Mouse (Mus musculus) lung, postnatal 0 days (tissue): ENCODE results near the gene Nek8. TPM values are rescaled to one million over a fixed set of nuclear protein-coding genes. Genes with fewer than 3 reads are reported as not detected.

ENCODE experiments used
- ATAC-seq: fragments of 200-750 bp; cut with Nextera tagmentation; 2 replicates; pipeline ENCODE4 v1.8.0; 2017; ENCODE audit warnings: moderate library complexity
- DNase-seq: peaks from one replicate; pipeline ENCODE4 v3.0.0-alpha.2; 2016; ENCODE audit warnings: low spot score
- H3K27ac ChIP-seq: fragments of 300-500 bp; sonication (generic); 2 replicates; pipeline ENCODE4 v1.5.1; 2014; ENCODE audit warnings: antibody characterized with exemption, mild to moderate bottlenecking, low read length, mixed read lengths
- H3K27me3 ChIP-seq: fragments of 300-500 bp; sonication (generic); replicated peaks from 2 replicates; pipeline ENCODE4 v1.6.1; 2014; ENCODE audit warnings: low read length, mixed read lengths; ENCODE audit not compliant: insufficient read depth
- H3K36me3 ChIP-seq: fragments of 300-500 bp; sonication (generic); 2 replicates; pipeline ENCODE4 v1.6.1; 2014; ENCODE audit warnings: low read length, mixed read lengths; ENCODE audit not compliant: insufficient read depth
- H3K4me1 ChIP-seq: fragments of 300-500 bp; sonication (generic); 2 replicates; pipeline ENCODE4 v1.6.1; 2014; ENCODE audit warnings: antibody characterized with exemption, low read depth, low read length, mixed read lengths; ENCODE audit not compliant: insufficient read depth
- H3K4me2 ChIP-seq: fragments of 300-500 bp; sonication (generic); replicated peaks from 2 replicates; pipeline ENCODE4 v1.6.1; 2014; ENCODE audit warnings: low read depth, mild to moderate bottlenecking, low read length, moderate library complexity, mixed read lengths
- H3K4me3 ChIP-seq: fragments of 300-500 bp; sonication (generic); 2 replicates; pipeline ENCODE4 v1.5.1; 2014; ENCODE audit warnings: low read depth, low read length
- H3K9ac ChIP-seq: fragments of 300-500 bp; sonication (generic); replicated peaks from 2 replicates; pipeline ENCODE4 v1.6.1; 2014; ENCODE audit warnings: low read depth, mild to moderate bottlenecking
- H3K9me3 ChIP-seq: fragments of 300-500 bp; sonication (generic); 2 replicates; pipeline ENCODE4 v1.6.1; 2016; ENCODE audit warnings: low read length, mixed read lengths
- CTCF ChIP-seq: IDR thresholded peaks from 2 replicates; pipeline ENCODE4 v1.5.1; 2016; ENCODE audit warnings: antibody characterized with exemption, mild to moderate bottlenecking
- EP300 ChIP-seq: IDR thresholded peaks from 2 replicates; pipeline ENCODE4 v1.6.1; 2016; ENCODE audit warnings: antibody characterized with exemption, mild to moderate bottlenecking, control low read depth
- WGBS: fragments of 180-500 bp; shearing (Covaris S2); extraction: QIAGEN DNeasy Blood & Tissue Kit; methylation state at CpG from one replicate; pipeline ENCODE4 v1.1.7; 2014; 5-methylcytosine and 5-hydroxymethylcytosine counted together
- polyA plus RNA-seq: library from polyadenylated mRNA; unstranded; fragments of >200 nt; fragmentation: Nextera tagmentation; extraction: Ambion mirVana; gene quantifications from 2 replicates; pipeline ENCODE4 v1.2.1, GENCODE M21; 2015

The Nek8 gene
- polyA plus RNA-seq, 1 experiment from 2014 or later: 11.7 TPM

GRCm38 (mm10) chr11:78209886-78210285 lies 33.4 kb upstream of the Nek8 start:
- WGBS: 81% methylated on average over 5 of the region's 6 CpGs
- no peak for TF ChIP-seq EP300
- TF ChIP-seq CTCF: no peak
- ATAC-seq: no peak

GRCm38 (mm10) chr11:78207190-78207589 lies 30.7 kb upstream of the Nek8 start:
- DNase-seq (no peak), ATAC-seq (no peak)
- Histone ChIP-seq H3K4me2 (no peak overlapping the region), H3K4me3 (no peak overlapping the region), H3K9me3 (no peaks in the 10 kb centered on the region), H3K27ac (no peak overlapping the region), H3K27me3 (no peaks in the 10 kb centered on the region), H3K9ac (no peak overlapping the region), H3K36me3 (peaks cover 51% of the 10 kb centered on the region), H3K4me1 (no peaks in the 10 kb centered on the region)
- WGBS: 96% methylated on average over 7 of the region's 7 CpGs
- no peak for TF ChIP-seq CTCF
- TF ChIP-seq EP300: no peak

More at GRCm38 (mm10) chr11:78209886-78210285, 33.4 kb upstream of the Nek8 start:
- no peaks in the 10 kb centered on the region for H3K27me3 ChIP-seq
- no peaks in the 10 kb centered on the region for H3K9me3 ChIP-seq
- H3K9ac ChIP-seq: no peak overlapping the region
- H3K27ac ChIP-seq: no peak overlapping the region
- no peak for DNase-seq
- H3K4me2 ChIP-seq: no peak overlapping the region
- no peaks in the 10 kb centered on the region for H3K4me1 ChIP-seq
- peaks cover 74% of the 10 kb centered on the region for H3K36me3 ChIP-seq
- no peak overlapping the region for H3K4me3 ChIP-seq

- H3K27me3 ChIP-seq: no peaks in the 10 kb centered on the region
- DNase-seq (no peak), ATAC-seq (no peak)
- H3K9ac ChIP-seq: no peak overlapping the region
- H3K9me3 ChIP-seq: no peaks in the 10 kb centered on the region
- TF ChIP-seq CTCF (no peak), EP300 (no peak)
- H3K4me1 ChIP-seq: no peaks in the 10 kb centered on the region
- H3K36me3 ChIP-seq: peaks cover 38% of the 10 kb centered on the region
- H3K4me3 ChIP-seq: no peak overlapping the region
- no peak overlapping the region for H3K27ac ChIP-seq
- WGBS: 75% methylated on average over 13 of the region's 13 CpGs
- H3K4me2 ChIP-seq: no peak overlapping the region
Measured at GRCm38 (mm10) chr11:78205361-78206206, 29.1 kb upstream of the Nek8 start.

- Histone ChIP-seq H3K4me3 (no peak overlapping the region), H3K9me3 (no peaks in the 10 kb centered on the region), H3K27ac (no peak overlapping the region), H3K4me2 (no peak overlapping the region), H3K9ac (no peak overlapping the region), H3K4me1 (no peaks in the 10 kb centered on the region), H3K36me3 (peaks cover 33% of the 10 kb centered on the region), H3K27me3 (no peaks in the 10 kb centered on the region)
- DNase-seq (no peak), ATAC-seq (no peak)
- WGBS: 83% methylated on average over 6 of the region's 6 CpGs
- TF ChIP-seq CTCF: no peak
- no peak for TF ChIP-seq EP300
Measured at GRCm38 (mm10) chr11:78204287-78204686, 27.8 kb upstream of the Nek8 start.

GRCm38 (mm10) chr11:78202372-78202771 lies 25.9 kb upstream of the Nek8 start:
- no peak for DNase-seq

GRCm38 (mm10) chr11:78195101-78195863 lies 18.8 kb upstream of the Nek8 start:
- Histone ChIP-seq H3K4me1 (peaks cover under 1% of the 10 kb centered on the region; the same call in 1 of the 2 replicates), H3K4me2 (peak overlapping the region; percentile 64), H3K9me3 (no peaks in the 10 kb centered on the region), H3K36me3 (no peaks in the 10 kb centered on the region), H3K27me3 (no peaks in the 10 kb centered on the region), H3K9ac (no peak overlapping the region; the same call in 1 of the 2 replicates), H3K27ac (peak overlapping the region; percentile 47; the same call in 1 of the 2 replicates), H3K4me3 (peak overlapping the region; percentile 59)
- TF ChIP-seq EP300: no peak
- no peak for TF ChIP-seq CTCF
- no peak for ATAC-seq
- no peak for DNase-seq
- 50% methylated on average over 23 of the region's 23 CpGs for WGBS

More at GRCm38 (mm10) chr11:78202372-78202771, 25.9 kb upstream of the Nek8 start:
- H3K9me3 ChIP-seq: no peaks in the 10 kb centered on the region
- H3K27ac ChIP-seq: no peak overlapping the region
- H3K27me3 ChIP-seq: no peaks in the 10 kb centered on the region
- no peak for ATAC-seq
- TF ChIP-seq CTCF (no peak), EP300 (no peak)
- H3K9ac ChIP-seq: no peak overlapping the region
- peaks cover 16% of the 10 kb centered on the region; the same call in 1 of the 2 replicates for H3K36me3 ChIP-seq
- no peak overlapping the region for H3K4me2 ChIP-seq
- no peaks in the 10 kb centered on the region for H3K4me1 ChIP-seq
- no peak overlapping the region for H3K4me3 ChIP-seq
- WGBS: 88% methylated on average over 3 of the region's 3 CpGs
